Comparison of ENCODE assay signal across 22 mouse cellular contexts in the genomic region with DNA sequence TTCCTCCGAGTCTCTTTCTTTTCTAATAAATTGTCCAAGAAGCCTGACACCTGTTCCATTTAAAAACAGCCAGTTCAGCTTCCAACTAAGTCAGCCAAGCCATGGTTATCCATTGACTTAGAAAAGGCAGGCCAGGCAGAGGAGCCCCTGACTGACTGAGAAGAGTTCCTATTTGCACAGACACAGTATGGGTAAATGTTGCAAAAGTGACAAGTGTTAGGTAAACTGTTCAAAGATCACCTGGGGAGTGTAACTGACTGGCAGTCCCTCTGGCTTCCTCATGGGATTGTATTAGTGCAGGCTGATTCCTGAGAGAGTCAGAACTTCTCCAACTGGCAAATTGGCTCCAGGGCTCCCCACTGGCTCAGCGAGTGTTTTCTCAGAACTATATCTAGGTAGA. TPM values are rescaled to one million over a fixed set of nuclear protein-coding genes. Genes with fewer than 3 reads are reported as not detected.
DNase-seq lines count a peak whose midpoint lies in the region; ATAC-seq lines count a peak whose summit lies in the region.
"Had no signal": no experiment of that assay in that cellular context is flagged by ENCODE, and none has a peak within 500 bp of the region (broad histone marks: within the 10 kb centered on the region; RNA-seq: fewer than 3 reads in every experiment).

No protein-coding gene starts in this region.

- H3K27ac ChIP-seq in intestine, embryonic 16.5 days (ENCODE audit: low read length) = peak overlapping the region; percentile 85
- peak overlapping the region; percentile 72 for H3K27ac ChIP-seq in liver, embryonic 15.5 days (replicated peaks)
- H3K27ac ChIP-seq: embryonic facial prominence, embryonic 15.5 days; heart, embryonic 13.5 days; hindbrain, embryonic 12.5 days; midbrain, embryonic 13.5 days had no signal

- 0 out of 2 replicates have a peak overlapping the region, but pooled peaks have one; percentile 30 for H3K9ac ChIP-seq in intestine, embryonic 16.5 days (ENCODE audit: low read depth, low read length)
- H3K9ac ChIP-seq in liver, embryonic 15.5 days = no peak overlapping the region
- H3K9ac ChIP-seq: embryonic facial prominence, embryonic 15.5 days; heart, embryonic 13.5 days; hindbrain, embryonic 12.5 days; midbrain, embryonic 13.5 days had no signal

- peak; percentile 89 for ATAC-seq in intestine, embryonic 16.5 days
- peak; percentile 76 for ATAC-seq in liver, embryonic 15.5 days (ENCODE audit: insufficient read depth)
- ATAC-seq: forebrain, embryonic 14.5 days; midbrain, embryonic 13.5 days had no signal

- H3K9me3 ChIP-seq in intestine, embryonic 16.5 days (ENCODE audit: control insufficient read depth, low read length) = no peaks in the 10 kb centered on the region
- H3K9me3 ChIP-seq in liver, embryonic 15.5 days (replicated peaks) = no peaks in the 10 kb centered on the region
- H3K9me3 ChIP-seq: embryonic facial prominence, embryonic 15.5 days; heart, embryonic 13.5 days; hindbrain, embryonic 12.5 days; midbrain, embryonic 13.5 days had no signal

- H3K36me3 ChIP-seq in intestine, embryonic 16.5 days (ENCODE audit: control insufficient read depth, insufficient read depth, low read length) = no peaks in the 10 kb centered on the region
- H3K36me3 ChIP-seq in liver, embryonic 15.5 days (replicated peaks) = no peaks in the 10 kb centered on the region
- H3K36me3 ChIP-seq: heart, embryonic 13.5 days; hindbrain, embryonic 12.5 days had no signal

- H3K4me1 ChIP-seq in intestine, embryonic 16.5 days (ENCODE audit: control insufficient read depth, insufficient read depth, low read length) = peaks cover 14% of the 10 kb centered on the region
- peaks cover 21% of the 10 kb centered on the region; the same call in 1 of the 2 replicates for H3K4me1 ChIP-seq in liver, embryonic 15.5 days (replicated peaks)
- H3K4me1 ChIP-seq: embryonic facial prominence, embryonic 15.5 days; heart, embryonic 13.5 days; hindbrain, embryonic 12.5 days; midbrain, embryonic 13.5 days had no signal

- DNase-seq in kidney, adult 11 months = peak; percentile 60
- no peak for DNase-seq in kidney, postnatal 4 days
- DNase-seq in liver = peak; percentile 13
- DNase-seq in embryo, embryonic 10.5 days (ENCODE audit: low spot score) = no peak
- DNase-seq in MN1 (ENCODE audit: low spot score) = no peak
- no peak for DNase-seq in cerebellum, postnatal 36 days
- DNase-seq: adrenal gland, postnatal 25 days; cerebellum, adult 8-10 months; gastrocnemius, postnatal 10 days; heart, postnatal 14 days; lung, adult 2 months; lung, postnatal 14 days; right cerebral cortex, postnatal 25 days; spleen, adult 18-20 months; thymus, postnatal 25 days had no signal

- H3K4me3 ChIP-seq in intestine, embryonic 16.5 days (ENCODE audit: low read length) = no peak overlapping the region
- H3K4me3 ChIP-seq in liver, embryonic 15.5 days (replicated peaks) = no peak overlapping the region
- H3K4me3 ChIP-seq: embryonic facial prominence, embryonic 15.5 days; heart, embryonic 13.5 days; hindbrain, embryonic 12.5 days; midbrain, embryonic 13.5 days had no signal

- 66% methylated on average over 2 of the region's 2 CpGs for WGBS in intestine, embryonic 16.5 days
- WGBS in liver, embryonic 15.5 days (ENCODE audit: insufficient replicate concordance) = 54% methylated on average over 2 of the region's 2 CpGs

- H3K27me3 ChIP-seq in intestine, embryonic 16.5 days (replicated peaks; ENCODE audit: control insufficient read depth, insufficient read depth, low read length) = no peaks in the 10 kb centered on the region
- H3K27me3 ChIP-seq in liver, embryonic 15.5 days = no peaks in the 10 kb centered on the region
- H3K27me3 ChIP-seq: embryonic facial prominence, embryonic 15.5 days; heart, embryonic 13.5 days; hindbrain, embryonic 12.5 days; midbrain, embryonic 13.5 days had no signal

- H3K4me2 ChIP-seq in intestine, embryonic 16.5 days (ENCODE audit: low read depth, low read length) = 0 out of 2 replicates have a peak overlapping the region, but pooled peaks have one; percentile 3
- peak overlapping the region; percentile 16; the same call in 1 of the 2 replicates for H3K4me2 ChIP-seq in liver, embryonic 15.5 days
- H3K4me2 ChIP-seq: embryonic facial prominence, embryonic 15.5 days; heart, embryonic 13.5 days; hindbrain, embryonic 12.5 days; midbrain, embryonic 13.5 days had no signal

RNA-seq across cellular contexts. Expression of a gene that starts 8.3 kb away (rescaled TPM):
- polyA plus RNA-seq in intestine, embryonic 16.5 days (2015; fragmentation: Nextera tagmentation; extraction: Ambion mirVana) = 22.6 and 25.9 TPM in 2 replicates
- polyA plus RNA-seq in liver, embryonic 15.5 days (2015; fragmentation: Nextera tagmentation; extraction: Ambion mirVana) = 9.8 and 11.4 TPM in 2 replicates

RNA-seq across cellular contexts. Expression of a gene that starts 8.4 kb away (rescaled TPM):
- 3.1 and 3.3 TPM in 2 replicates for polyA plus RNA-seq in intestine, embryonic 16.5 days (2015; fragmentation: Nextera tagmentation; extraction: Ambion mirVana)
- 2.2 and 3.0 TPM in 2 replicates for polyA plus RNA-seq in liver, embryonic 15.5 days (2015; fragmentation: Nextera tagmentation; extraction: Ambion mirVana)

Comparison
In these comparisons a context has a peak if more than half of its experiments do, and no peak if none do; other contexts are left out.
1. DNase-seq: peak in kidney, adult 11 months (single experiment) and liver (single experiment); none in kidney, postnatal 4 days (0 of 2), embryo, embryonic 10.5 days (single experiment), MN1 (single experiment) and cerebellum, postnatal 36 days (0 of 2).